Mouse (Mus musculus) heart, embryonic 11.5 days (tissue): ENCODE measurements around the gene Spaca3. TPM values are rescaled to one million over a fixed set of nuclear protein-coding genes. Genes with fewer than 3 reads are reported as not detected.

Experiments used
- ATAC-seq: fragments of 200-750 bp; cut with Nextera tagmentation; replicated peaks from 2 replicates; pipeline ENCODE4 v1.8.0; 2017; ENCODE audit warnings: moderate library complexity; ENCODE audit not compliant: insufficient number of reproducible peaks, low FRiP score, low TSS enrichment
- H3K27ac ChIP-seq: fragments of 300-500 bp; sonication (generic); 2 replicates; pipeline ENCODE4 v1.5.1; 2014; ENCODE audit warnings: mild to moderate bottlenecking, low read depth, low read length
- H3K27me3 ChIP-seq: fragments of 300-500 bp; sonication (generic); 2 replicates; pipeline ENCODE4 v1.6.1; 2014; ENCODE audit warnings: mild to moderate bottlenecking, low read length, mixed read lengths; ENCODE audit not compliant: control insufficient read depth, insufficient read depth
- H3K36me3 ChIP-seq: fragments of 300-500 bp; sonication (generic); 2 replicates; pipeline ENCODE4 v1.6.1; 2014; ENCODE audit warnings: mild to moderate bottlenecking, low read length, moderate library complexity, mixed read lengths; ENCODE audit not compliant: control insufficient read depth, insufficient read depth
- H3K4me1 ChIP-seq: fragments of 300-500 bp; sonication (generic); 2 replicates; pipeline ENCODE4 v1.6.1; 2014; ENCODE audit warnings: low read length; ENCODE audit not compliant: control insufficient read depth, insufficient read depth
- H3K4me2 ChIP-seq: fragments of 300-500 bp; sonication (generic); 2 replicates; pipeline ENCODE4 v1.6.1; 2014; ENCODE audit warnings: mild to moderate bottlenecking, moderate library complexity
- H3K4me3 ChIP-seq: fragments of 300-500 bp; sonication (generic); 2 replicates; pipeline ENCODE4 v1.5.1; 2014; ENCODE audit warnings: low read depth, low read length
- H3K9ac ChIP-seq: fragments of 300-500 bp; sonication (generic); 2 replicates; pipeline ENCODE4 v1.6.1; 2014; ENCODE audit warnings: mild to moderate bottlenecking, low read depth, low read length, moderate library complexity
- H3K9me3 ChIP-seq: fragments of 300-500 bp; sonication (generic); replicated peaks from 2 replicates; pipeline ENCODE4 v1.6.1; 2016; ENCODE audit warnings: low read length; ENCODE audit not compliant: control insufficient read depth
- WGBS: fragments of 180-500 bp; shearing (Covaris S2); extraction: QIAGEN DNeasy Blood & Tissue Kit; methylation state at CpG from one replicate; pipeline ENCODE4 v1.1.7; 2014; ENCODE audit not compliant: insufficient replicate concordance; 5-methylcytosine and 5-hydroxymethylcytosine counted together
- polyA plus RNA-seq: library from polyadenylated mRNA; unstranded; fragments of >200 nt; fragmentation: Nextera tagmentation; extraction: Ambion mirVana; gene quantifications from 2 replicates; pipeline ENCODE4 v1.2.1, GENCODE M21; 2014

Gene Spaca3
- polyA plus RNA-seq, 1 experiment from 2014 or later: not detected

DNA sequence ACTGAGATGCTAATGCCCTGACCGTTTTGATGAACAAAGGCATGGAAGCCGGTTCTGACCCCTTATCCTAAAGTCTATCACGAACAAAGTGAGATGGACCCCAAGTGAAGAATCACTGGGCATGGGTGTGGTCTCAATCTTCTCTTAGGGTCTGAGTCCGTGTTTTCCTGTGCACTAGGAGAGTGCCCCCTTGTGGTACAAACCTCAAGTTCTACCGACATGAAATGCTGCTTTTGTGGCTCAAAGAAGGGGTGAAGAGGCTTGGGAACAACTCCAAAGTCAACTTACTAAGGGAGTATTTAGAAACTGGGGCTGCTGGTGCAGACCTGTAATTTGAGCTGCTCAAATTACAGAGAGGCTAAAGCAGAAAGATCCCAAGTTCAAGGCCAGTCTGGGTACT is 6.3 kb upstream of the Spaca3 start:
- H3K4me3 ChIP-seq: no peak overlapping the region
- 39% methylated on average over 5 of the region's 5 CpGs for WGBS
- H3K36me3 ChIP-seq: no peaks in the 10 kb centered on the region
- H3K4me2 ChIP-seq: no peak overlapping the region
- no peaks in the 10 kb centered on the region; the same call in 1 of the 2 replicates for H3K27me3 ChIP-seq
- no peak overlapping the region for H3K27ac ChIP-seq
- H3K9ac ChIP-seq: no peak overlapping the region
- no peaks in the 10 kb centered on the region for H3K9me3 ChIP-seq
- ATAC-seq: no peak
- no peaks in the 10 kb centered on the region for H3K4me1 ChIP-seq

DNA sequence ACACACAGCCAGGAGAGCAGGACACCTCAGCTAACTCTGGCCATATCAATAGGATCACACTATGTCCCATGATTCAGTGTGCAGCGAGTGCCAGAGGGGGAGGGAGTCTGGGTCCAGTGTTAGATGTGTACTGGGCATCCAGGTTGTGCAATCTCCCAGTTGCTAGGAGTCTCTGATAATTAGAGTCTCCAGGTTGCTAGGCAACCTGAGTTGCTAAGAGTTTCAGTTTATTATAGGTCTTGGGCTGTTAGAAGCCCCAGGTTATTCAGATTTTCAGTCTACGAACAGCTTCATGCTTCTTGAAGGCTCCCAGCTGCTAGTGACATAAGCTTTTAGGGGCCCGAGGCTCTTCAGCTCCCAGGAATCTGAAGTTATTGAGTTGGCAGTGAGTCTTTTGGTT is 5.2 kb upstream of the Spaca3 start:
- Histone ChIP-seq H3K36me3 (no peaks in the 10 kb centered on the region), H3K9ac (no peak overlapping the region), H3K4me2 (no peak overlapping the region), H3K27ac (no peak overlapping the region), H3K9me3 (no peaks in the 10 kb centered on the region), H3K4me3 (no peak overlapping the region), H3K4me1 (no peaks in the 10 kb centered on the region), H3K27me3 (no peaks in the 10 kb centered on the region; the same call in 1 of the 2 replicates)
- WGBS: 68% methylated on average over 3 of the region's 3 CpGs
- no peak for ATAC-seq

DNA sequence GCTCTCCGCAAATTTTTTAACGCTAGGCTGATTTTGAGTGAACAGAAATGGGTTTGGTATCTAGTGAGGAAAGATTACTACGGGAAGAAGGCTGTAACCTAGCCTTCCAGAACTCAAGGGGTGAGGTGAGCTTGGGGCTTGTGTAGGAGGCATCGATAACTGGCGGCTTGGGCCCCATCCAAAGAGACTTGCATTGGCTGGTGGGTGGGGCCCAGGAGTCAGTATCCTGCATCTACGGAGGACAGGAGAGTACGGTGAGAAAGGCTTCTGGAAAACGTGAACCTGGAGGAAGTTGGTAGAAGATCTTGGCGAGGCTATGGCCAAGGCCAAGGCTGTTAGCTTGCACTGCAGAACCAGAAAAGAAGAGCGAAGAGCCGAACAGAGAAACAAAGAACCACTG is 3.7 kb upstream of the Spaca3 start:
- ATAC-seq: no peak
- Histone ChIP-seq H3K36me3 (no peaks in the 10 kb centered on the region), H3K4me2 (no peak overlapping the region), H3K9me3 (no peaks in the 10 kb centered on the region), H3K4me1 (no peaks in the 10 kb centered on the region), H3K27ac (no peak overlapping the region), H3K27me3 (no peaks in the 10 kb centered on the region; the same call in 1 of the 2 replicates), H3K4me3 (no peak overlapping the region), H3K9ac (no peak overlapping the region)
- 81% methylated on average over 11 of the region's 11 CpGs for WGBS

DNA sequence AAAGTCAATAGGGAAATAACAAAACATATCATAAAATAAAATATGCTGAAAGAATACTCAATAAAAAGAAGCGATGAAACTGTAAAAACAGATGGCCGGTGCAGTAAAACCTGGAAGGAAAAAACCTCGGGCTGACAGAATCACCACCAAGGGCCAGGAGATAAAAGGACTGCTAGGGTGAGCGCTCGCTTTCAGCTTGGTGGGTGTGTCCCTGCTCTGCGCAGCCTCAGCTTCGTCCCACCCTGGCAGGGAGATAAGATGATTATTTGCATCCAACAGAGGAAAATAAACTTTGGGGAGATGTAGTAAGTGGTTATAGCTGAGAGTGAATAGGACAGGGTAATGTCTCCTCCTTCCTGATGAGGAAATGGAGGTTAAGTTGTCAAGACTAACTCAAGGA is 3.3 kb upstream of the Spaca3 start:
- H3K4me3 ChIP-seq: no peak overlapping the region
- H3K27ac ChIP-seq: no peak overlapping the region
- ATAC-seq: no peak
- no peaks in the 10 kb centered on the region for H3K9me3 ChIP-seq
- WGBS: 14% methylated on average over 7 of the region's 7 CpGs
- H3K4me2 ChIP-seq: no peak overlapping the region
- no peaks in the 10 kb centered on the region for H3K4me1 ChIP-seq
- no peaks in the 10 kb centered on the region; the same call in 1 of the 2 replicates for H3K27me3 ChIP-seq
- no peaks in the 10 kb centered on the region for H3K36me3 ChIP-seq
- H3K9ac ChIP-seq: no peak overlapping the region

DNA sequence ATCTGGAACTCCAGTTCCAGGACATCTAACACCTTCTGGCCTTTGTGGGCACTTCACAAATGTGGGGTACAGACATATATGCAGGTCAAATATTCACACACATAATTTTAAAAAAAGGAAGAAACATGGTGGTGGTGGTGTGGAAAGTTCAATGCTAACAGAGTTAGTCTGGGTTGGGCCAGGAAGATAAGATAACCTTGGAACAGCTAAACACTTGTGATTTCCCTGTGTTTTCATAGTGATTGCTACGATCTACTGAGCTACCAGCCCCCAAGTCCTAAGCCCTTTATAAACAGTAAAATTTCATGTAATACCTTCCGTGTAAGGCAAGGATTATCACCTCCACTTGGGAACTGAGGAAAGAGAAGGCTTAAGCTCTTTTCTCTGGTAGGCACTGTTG is 1.3 kb upstream of the Spaca3 start:
- H3K36me3 ChIP-seq: no peaks in the 10 kb centered on the region

DNA sequence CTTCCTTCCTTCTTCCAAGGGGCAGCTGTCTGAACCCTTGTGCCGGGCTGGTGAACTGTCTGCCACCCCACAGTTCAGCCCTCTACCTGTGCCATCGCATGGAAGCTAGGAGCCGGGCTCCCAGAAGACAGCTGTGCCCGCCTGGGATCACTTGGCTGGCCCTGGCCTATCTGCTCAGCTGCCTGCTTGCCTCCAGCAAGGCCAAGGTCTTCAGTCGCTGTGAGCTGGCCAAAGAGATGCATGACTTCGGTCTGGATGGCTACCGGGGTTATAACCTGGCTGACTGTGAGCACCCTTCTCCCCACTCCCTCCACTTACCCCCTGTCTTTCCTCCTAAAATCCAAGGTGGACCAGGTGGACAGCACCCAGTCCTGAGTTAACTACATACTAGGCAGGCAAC is 4.8 kb downstream of the Spaca3 start:
- no peaks in the 10 kb centered on the region for H3K9me3 ChIP-seq
- H3K27me3 ChIP-seq: no peaks in the 10 kb centered on the region
- ATAC-seq: no peak
- no peaks in the 10 kb centered on the region for H3K36me3 ChIP-seq
- H3K27ac ChIP-seq: no peak overlapping the region
- no peaks in the 10 kb centered on the region for H3K4me1 ChIP-seq
- no peak overlapping the region for H3K9ac ChIP-seq
- no peak overlapping the region for H3K4me2 ChIP-seq
- H3K4me3 ChIP-seq: no peak overlapping the region
- 81% methylated on average over 6 of the region's 7 CpGs for WGBS

More for the DNA sequence above, 1.3 kb upstream of the Spaca3 start:
- H3K9me3 ChIP-seq: no peaks in the 10 kb centered on the region
- no peaks in the 10 kb centered on the region; the same call in 1 of the 2 replicates for H3K27me3 ChIP-seq
- WGBS: 38% methylated on average over 2 of the region's 2 CpGs
- H3K27ac ChIP-seq: no peak overlapping the region
- ATAC-seq: no peak
- no peak overlapping the region for H3K9ac ChIP-seq
- no peak overlapping the region for H3K4me3 ChIP-seq
- H3K4me2 ChIP-seq: no peak overlapping the region
- H3K4me1 ChIP-seq: no peaks in the 10 kb centered on the region

DNA sequence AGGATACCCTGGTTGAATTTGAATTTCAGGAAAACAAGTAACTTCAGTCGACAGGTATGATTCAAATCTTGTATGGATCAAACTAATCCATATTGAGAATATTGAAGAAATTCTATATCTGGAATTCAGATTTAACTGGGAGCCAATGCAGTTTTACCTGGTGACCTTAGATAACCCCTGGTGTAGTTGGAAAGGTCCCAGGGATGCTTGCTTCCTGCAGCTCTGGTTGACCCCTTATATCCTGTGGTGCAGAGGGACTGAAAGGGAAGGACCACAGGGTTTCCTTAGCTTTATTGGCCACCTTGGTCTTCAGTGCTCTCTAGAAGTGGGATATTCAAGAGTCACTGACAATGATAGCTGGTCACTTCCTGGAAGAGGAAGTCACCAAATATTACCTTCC is 9.9 kb downstream of the Spaca3 start:
- Histone ChIP-seq H3K36me3 (no peaks in the 10 kb centered on the region), H3K9ac (no peak overlapping the region), H3K4me2 (no peak overlapping the region), H3K4me1 (peaks cover 4% of the 10 kb centered on the region), H3K27ac (no peak overlapping the region), H3K4me3 (no peak overlapping the region), H3K9me3 (no peaks in the 10 kb centered on the region), H3K27me3 (no peaks in the 10 kb centered on the region)
- ATAC-seq: no peak
- WGBS: 86% methylated on average over 1 of the region's 1 CpGs

DNA sequence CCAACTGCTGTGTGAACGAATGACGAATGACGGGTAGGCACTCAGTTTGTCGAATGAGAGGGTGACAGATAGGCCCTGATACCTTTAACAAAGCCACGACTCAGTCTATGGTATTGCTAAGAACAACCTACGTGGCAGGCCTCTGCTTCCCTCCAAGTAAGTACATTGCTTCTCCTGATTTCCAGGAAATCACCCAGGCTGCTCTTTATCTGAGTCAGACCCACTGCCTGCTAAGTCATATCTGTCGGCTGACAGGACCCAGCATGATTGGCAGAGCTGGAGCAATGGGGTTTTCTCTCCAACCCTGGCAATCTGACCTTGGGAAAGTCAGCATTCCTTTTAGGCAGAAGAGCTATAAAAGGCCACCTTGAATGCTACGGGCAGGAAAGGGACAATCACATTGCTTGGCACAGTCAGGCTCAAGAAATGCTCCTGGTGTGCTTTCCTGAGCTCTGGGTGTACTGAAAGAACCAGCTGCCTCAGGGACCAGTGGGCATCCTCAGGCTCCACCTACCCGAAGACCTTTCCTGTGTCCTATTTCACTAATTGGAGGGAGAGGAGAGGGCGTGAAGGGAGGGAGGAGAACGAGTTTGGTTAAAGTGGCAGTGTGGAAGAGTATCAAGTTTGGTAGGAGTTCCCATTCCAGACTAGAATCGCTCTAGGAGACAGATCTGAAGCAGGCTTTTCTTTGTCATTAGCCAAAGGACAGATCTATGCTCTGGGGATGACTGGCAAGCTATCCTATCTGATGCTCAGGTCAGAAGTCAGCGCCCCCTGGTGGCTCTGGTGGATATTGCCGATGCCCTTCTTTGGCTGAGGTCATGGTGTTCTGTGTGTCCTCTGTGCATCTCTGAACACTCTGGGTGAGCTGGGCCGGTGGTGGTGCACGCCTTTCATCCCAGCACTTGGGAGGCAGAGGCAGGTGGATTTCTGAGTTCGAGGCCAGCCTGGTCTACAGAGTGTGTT is 14.6 kb downstream of the Spaca3 start:
- Histone ChIP-seq H3K27ac (no peak overlapping the region), H3K9ac (no peak overlapping the region), H3K4me2 (no peak overlapping the region), H3K36me3 (no peaks in the 10 kb centered on the region), H3K27me3 (no peaks in the 10 kb centered on the region), H3K4me1 (peaks cover 4% of the 10 kb centered on the region), H3K9me3 (no peaks in the 10 kb centered on the region), H3K4me3 (no peak overlapping the region)
- 47% methylated on average over 17 of the region's 17 CpGs for WGBS
- no peak for ATAC-seq
